Mouse (Mus musculus) monocyte, adult 5-6 weeks (primary cell): ENCODE data around the gene Arfgap1. TPM values are rescaled to one million over a fixed set of nuclear protein-coding genes. Genes with fewer than 3 reads are reported as not detected.

Source experiments
- ATAC-seq: fragments of 153-309, 156-312 bp; replicated peaks from 2 replicates; pipeline ENCODE4 v1.8.0; 2017; ENCODE audit warnings: mild to moderate bottlenecking; ENCODE audit not compliant: low TSS enrichment, insufficient number of reproducible peaks, severe bottlenecking, poor library complexity, low FRiP score
- total RNA-seq: library from RNA; stranded (forward); fragments of 200-1000, 200-491, 200-594 nt; gene quantifications from 3 replicates; pipeline ENCODE4 v1.2.3, GENCODE M21; 2017

The Arfgap1 gene
- 57.8 to 60.2 TPM (median 58.8 TPM) in 3 replicates for total RNA-seq

- ATAC-seq = peak; percentile 83
Measured at GRCm38 (mm10) chr2:180967010-180967763, at the start of gene Arfgap1. Arfgap1 (plus strand) TSS chr2:180967225.

GRCm38 (mm10) chr2:180919913-180920809, 46.9 kb upstream of the Arfgap1 start:
- 0 out of 2 replicates have a peak, but pooled peaks have one; percentile 4 for ATAC-seq

GRCm38 (mm10) chr2:180920810-180921400, 46.1 kb upstream of the Arfgap1 start, which contains the start of gene Ythdf1:
Ythdf1 (minus strand) TSS chr2:180920949.
- ATAC-seq = peak; percentile 83

GRCm38 (mm10) chr2:180922739-180923138, 44.3 kb upstream of the Arfgap1 start:
- no peak for ATAC-seq

GRCm38 (mm10) chr2:180925176-180925575, 41.8 kb upstream of the Arfgap1 start:
- ATAC-seq = 0 out of 2 replicates have a peak, but pooled peaks have one; percentile 43

GRCm38 (mm10) chr2:180928723-180929122, 38.3 kb upstream of the Arfgap1 start, which contains the start of gene Birc7:
Birc7 (plus strand) TSS chr2:180929023.
- ATAC-seq = no peak

GRCm38 (mm10) chr2:180932418-180932817, 34.6 kb upstream of the Arfgap1 start:
- no peak for ATAC-seq

- ATAC-seq = no peak
Measured at GRCm38 (mm10) chr2:180940187-180940586, 26.8 kb upstream of the Arfgap1 start.

- no peak for ATAC-seq
Measured at GRCm38 (mm10) chr2:180941869-180942268, 25.2 kb upstream of the Arfgap1 start.

GRCm38 (mm10) chr2:180949947-180950346, 17.1 kb upstream of the Arfgap1 start:
- ATAC-seq = no peak

GRCm38 (mm10) chr2:180952731-180953171, 14.3 kb upstream of the Arfgap1 start:
- ATAC-seq = no peak

- ATAC-seq = no peak
Measured at GRCm38 (mm10) chr2:180953638-180954037, 13.4 kb upstream of the Arfgap1 start.

GRCm38 (mm10) chr2:180954061-180955047, 12.7 kb upstream of the Arfgap1 start, which contains the start of gene Nkain4:
Nkain4 (minus strand) TSS chr2:180954699.
- ATAC-seq = no peak

GRCm38 (mm10) chr2:180959605-180960004, 7.4 kb upstream of the Arfgap1 start:
- no peak for ATAC-seq

GRCm38 (mm10) chr2:180960187-180960586, 6.8 kb upstream of the Arfgap1 start:
- ATAC-seq = no peak

- no peak for ATAC-seq
Measured at GRCm38 (mm10) chr2:180962616-180963308, 4.3 kb upstream of the Arfgap1 start.

- ATAC-seq = peak; percentile 72
Measured at GRCm38 (mm10) chr2:180963956-180964355, 3.1 kb upstream of the Arfgap1 start.
